Mouse (Mus musculus) heart, postnatal 36 days (tissue): ENCODE results near the gene Chka. TPM values are rescaled to one million over a fixed set of nuclear protein-coding genes. Genes with fewer than 3 reads are reported as not detected.
A peak's percentile ranks its signal among the peaks of the same experiment; 100 is the strongest.

Experiments
- DNase-seq, 2 experiments: peaks; one replicate each; pipeline ENCODE4 v3.0.0; 2021 to 2022
- intact Hi-C: fragments of 180-260 bp; cut with DNase I; formaldehyde crosslinking; loops from one replicate; pipeline ENCODE4 v1.15.1; 2025
- total RNA-seq, 2 experiments: library from RNA; stranded (reverse); gene quantifications; 2 replicates each; pipeline ENCODE4 v1.2.3; 2021

Gene Chka
- total RNA-seq, 2 experiments from 2014 or later: 10.5 to 11.5 TPM

GRCm38 (mm10) chr19:3845803-3846406 is 5.7 kb upstream of the Chka start:
- DNase-seq: no peak
- intact Hi-C loops: no loop called here

- intact Hi-C loops: no loop called here
Measured at GRCm38 (mm10) chr19:3846676-3847604, 4.6 kb upstream of the Chka start.

GRCm38 (mm10) chr19:3847711-3848110 is 3.9 kb upstream of the Chka start:
- intact Hi-C loops: no loop called here
- no peak for DNase-seq

More at GRCm38 (mm10) chr19:3846676-3847604, 4.6 kb upstream of the Chka start:
- DNase-seq: no peak

- no peak for DNase-seq
- intact Hi-C loops: no loop called here
Measured at GRCm38 (mm10) chr19:3848207-3848808, 3.3 kb upstream of the Chka start.

- intact Hi-C loops: no loop called here
Measured at GRCm38 (mm10) chr19:3849251-3849650, 2.3 kb upstream of the Chka start.

GRCm38 (mm10) chr19:3850076-3850475 is 1.5 kb upstream of the Chka start:
- DNase-seq: no peak
- intact Hi-C loops: loop anchor here (2.0 to 5.0 kb wide), 2 partner anchors 57 to 81 kb away; partner anchors contain the start of gene Tcirg1

More at GRCm38 (mm10) chr19:3849251-3849650, 2.3 kb upstream of the Chka start:
- no peak for DNase-seq

- DNase-seq: no peak
- intact Hi-C loops: loop anchor here (2.0 to 5.0 kb wide), 2 partner anchors 56 to 82 kb away; partner anchors contain the start of gene Tcirg1
Measured at GRCm38 (mm10) chr19:3850847-3851469, 615 bp upstream of the Chka start.

- DNase-seq: peak; percentile 51 to 74
- intact Hi-C loops: loop anchor here (2.0 to 5.0 kb wide), 2 partner anchors 55 to 83 kb away; partner anchors contain the start of gene Tcirg1
Measured at GRCm38 (mm10) chr19:3851979-3852681, 557 bp downstream of the Chka start.

- no peak for DNase-seq
- intact Hi-C loops: loop anchor here (5.0 kb wide), 1 partner anchor 54 kb away; the partner anchor contains the start of gene Tcirg1
Measured at GRCm38 (mm10) chr19:3853121-3853520, 1.5 kb downstream of the Chka start.

- intact Hi-C loops: loop anchor here (5.0 kb wide), 1 partner anchor 53 kb away; the partner anchor contains the start of gene Tcirg1
- DNase-seq: no peak
Measured at GRCm38 (mm10) chr19:3853891-3854290, 2.3 kb downstream of the Chka start.

- intact Hi-C loops: no loop called here
- DNase-seq: no peak
Measured at GRCm38 (mm10) chr19:3855091-3855490, 3.5 kb downstream of the Chka start.

- DNase-seq: no peak
- intact Hi-C loops: no loop called here
Measured at GRCm38 (mm10) chr19:3855601-3856000, 4.0 kb downstream of the Chka start.

GRCm38 (mm10) chr19:3857220-3857619 is 5.6 kb downstream of the Chka start:
- DNase-seq: no peak
- intact Hi-C loops: no loop called here

GRCm38 (mm10) chr19:3862713-3863112 is 11.1 kb downstream of the Chka start:
- no peak for DNase-seq
- intact Hi-C loops: no loop called here

GRCm38 (mm10) chr19:3864960-3865359 is 13.4 kb downstream of the Chka start:
- DNase-seq: no peak
- intact Hi-C loops: no loop called here

GRCm38 (mm10) chr19:3868290-3868689 is 16.7 kb downstream of the Chka start:
- intact Hi-C loops: no loop called here
- DNase-seq: no peak

- DNase-seq: no peak
- intact Hi-C loops: no loop called here
Measured at GRCm38 (mm10) chr19:3871468-3871867, 19.9 kb downstream of the Chka start.

- intact Hi-C loops: no loop called here
- peak in 1 of 2 experiments; percentile 28 for DNase-seq
Measured at GRCm38 (mm10) chr19:3872373-3872772, 20.8 kb downstream of the Chka start.

- intact Hi-C loops: no loop called here
- DNase-seq: no peak
Measured at GRCm38 (mm10) chr19:3875045-3875444, 23.5 kb downstream of the Chka start.
